Mouse (Mus musculus) central nervous system, embryonic 11.5 days (tissue): ENCODE data around the gene Sfrp4. TPM values are rescaled to one million over a fixed set of nuclear protein-coding genes. Genes with fewer than 3 reads are reported as not detected.

Experiments used
- polyA plus RNA-seq: library from polyadenylated mRNA; depleted of rRNA; stranded (reverse); fragments of >200 nt; gene quantifications from 2 replicates; pipeline ENCODE4 v1.2.3, GENCODE M21; 2012; rRNA removed

The Sfrp4 gene
- 1.5 and 2.0 TPM in 2 replicates for polyA plus RNA-seq

DNA sequence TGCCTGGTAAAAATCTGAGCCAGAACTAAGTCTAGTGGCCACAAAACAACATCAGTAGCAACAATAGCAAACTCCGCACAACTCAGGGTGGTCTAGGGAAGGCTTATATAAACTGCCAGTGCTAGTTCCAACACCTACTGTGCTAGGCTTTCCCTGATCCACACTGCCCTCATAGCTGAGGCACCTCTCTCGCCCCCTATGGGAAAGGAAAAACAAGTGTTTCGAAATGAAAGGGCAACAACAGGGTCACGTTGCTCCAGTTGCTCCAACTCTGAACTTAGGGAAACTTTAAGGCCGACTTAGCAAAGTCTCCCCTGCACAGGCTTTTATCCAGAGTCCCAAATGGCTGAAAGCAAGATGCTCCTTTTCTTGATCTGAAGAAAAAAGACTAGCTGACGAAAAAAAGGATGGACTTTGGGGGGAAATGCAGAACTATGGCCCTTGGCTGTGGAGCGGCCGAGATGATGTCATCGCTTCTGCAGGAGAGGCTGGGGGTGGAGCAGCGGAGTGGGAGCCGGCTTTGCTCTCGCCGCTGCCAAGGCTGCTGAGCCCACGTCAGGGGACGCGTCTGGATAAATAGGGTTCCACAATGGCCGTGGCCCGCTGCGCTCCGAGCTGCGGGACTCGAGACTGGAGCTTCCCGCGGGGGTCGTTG, at the start of gene Sfrp4:
TSS of gene Sfrp4 (plus strand) at position 532 of the 655 bp plus-strand sequence.

DNA sequence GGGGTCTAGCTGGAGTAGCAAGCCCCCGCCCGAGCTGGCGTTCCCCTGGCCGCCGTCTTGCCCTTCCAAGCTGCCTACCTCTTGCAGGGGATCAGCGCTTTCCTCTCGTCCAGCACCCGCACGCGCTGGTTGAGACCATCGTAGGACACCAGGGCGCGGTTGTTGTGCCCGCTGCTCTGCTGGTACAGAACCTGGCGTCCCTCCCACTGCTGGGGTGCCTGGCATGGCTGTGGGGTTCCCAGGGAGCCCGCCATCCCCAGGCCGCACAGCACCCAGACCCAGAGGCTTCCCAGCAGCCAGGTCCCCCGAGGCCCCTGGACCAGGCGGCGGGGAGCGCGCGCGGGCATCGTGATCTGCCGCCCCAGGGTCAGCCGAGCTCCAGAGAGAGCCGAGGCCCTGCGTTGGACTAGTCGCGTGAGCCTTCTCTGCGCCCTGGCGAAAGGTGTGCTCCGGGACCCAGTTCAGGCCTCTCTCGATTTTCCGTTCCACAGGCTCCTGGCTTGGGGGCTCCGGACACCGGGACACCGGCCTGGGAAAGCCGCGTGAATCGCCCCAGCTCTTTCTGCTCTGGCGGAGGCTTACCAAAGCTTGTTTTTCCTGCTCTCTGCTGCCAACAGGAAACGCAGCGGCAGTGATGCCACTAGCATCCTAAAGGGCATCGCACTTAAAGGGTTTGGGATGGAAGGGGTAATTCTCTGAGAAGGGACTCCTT, 3.5 kb upstream of the Sfrp4 start, which contains the start of gene Epdr1:
TSS of gene Epdr1 (minus strand) at position 712 of the 712 bp plus-strand sequence.

Other genes with a start within 250 kb of the Sfrp4 start
- gene Stard3nl, start 227.3 kb upstream of the Sfrp4 start, polyA plus RNA-seq: 61.3 and 70.7 TPM in 2 replicates
- gene Epdr1, start 3.2 kb upstream of the Sfrp4 start, polyA plus RNA-seq: 12.4 and 21.4 TPM in 2 replicates
- not detected in 2 replicates for gene Nme8, start 74.7 kb downstream of the Sfrp4 start, polyA plus RNA-seq
- gene Gpr141, start 201.2 kb downstream of the Sfrp4 start, polyA plus RNA-seq: 0.08 and 0.15 TPM in 2 replicates